Mouse (Mus musculus): ENCODE results near the gene Apln.

- no peak for TF ChIP-seq GATA1 (IDR thresholded peaks at IDR 0.05; ENCODE audit: borderline replicate concordance, low read length)
- no peak for TF ChIP-seq FLI1 (IDR thresholded peaks at IDR 0.05; ENCODE audit: low read length)
Observed at GRCm38 (mm10) chrX:48042748-48043147, 8.1 kb upstream of the Apln start.
